Mouse (Mus musculus) thymus, adult 2 months (tissue): ENCODE results near the gene Fgfr2.

Experiments
- CTCF ChIP-seq: fragments of 200-500 bp; IDR thresholded peaks from 2 replicates; pipeline ENCODE4 v1.5.1; 2012; ENCODE audit warnings: mild to moderate bottlenecking, control low read depth, low read length, moderate library complexity, borderline replicate concordance; ENCODE audit not compliant: control insufficient read depth, poor library complexity, insufficient read depth; ENCODE audit errors: extremely low read depth
- POLR2A ChIP-seq: fragments of 200-500 bp; IDR thresholded peaks from 2 replicates; pipeline ENCODE4 v1.6.1; 2012; ENCODE audit warnings: mild to moderate bottlenecking, low read length, control low read depth, moderate library complexity; ENCODE audit not compliant: control insufficient read depth, poor library complexity, insufficient read depth; ENCODE audit errors: extremely low read depth

- TF ChIP-seq POLR2A (peak; percentile 61; the same call in 1 of the 2 replicates), CTCF (0 out of 2 replicates have a peak, but pooled peaks have one; percentile 44)
These were observed 270.8 kb downstream of the Fgfr2 start, which contains the start of gene Eef1akmt2 for GRCm38 (mm10) chr7:132852173-132852844.
